Mouse (Mus musculus): ENCODE measurements around the gene Gdpd3. TPM values are rescaled to one million over a fixed set of nuclear protein-coding genes. Genes with fewer than 3 reads are reported as not detected.

Gdpd3 gene
- polyA plus RNA-seq, 2 experiments, result 0.27 to 2.0 TPM

DNA sequence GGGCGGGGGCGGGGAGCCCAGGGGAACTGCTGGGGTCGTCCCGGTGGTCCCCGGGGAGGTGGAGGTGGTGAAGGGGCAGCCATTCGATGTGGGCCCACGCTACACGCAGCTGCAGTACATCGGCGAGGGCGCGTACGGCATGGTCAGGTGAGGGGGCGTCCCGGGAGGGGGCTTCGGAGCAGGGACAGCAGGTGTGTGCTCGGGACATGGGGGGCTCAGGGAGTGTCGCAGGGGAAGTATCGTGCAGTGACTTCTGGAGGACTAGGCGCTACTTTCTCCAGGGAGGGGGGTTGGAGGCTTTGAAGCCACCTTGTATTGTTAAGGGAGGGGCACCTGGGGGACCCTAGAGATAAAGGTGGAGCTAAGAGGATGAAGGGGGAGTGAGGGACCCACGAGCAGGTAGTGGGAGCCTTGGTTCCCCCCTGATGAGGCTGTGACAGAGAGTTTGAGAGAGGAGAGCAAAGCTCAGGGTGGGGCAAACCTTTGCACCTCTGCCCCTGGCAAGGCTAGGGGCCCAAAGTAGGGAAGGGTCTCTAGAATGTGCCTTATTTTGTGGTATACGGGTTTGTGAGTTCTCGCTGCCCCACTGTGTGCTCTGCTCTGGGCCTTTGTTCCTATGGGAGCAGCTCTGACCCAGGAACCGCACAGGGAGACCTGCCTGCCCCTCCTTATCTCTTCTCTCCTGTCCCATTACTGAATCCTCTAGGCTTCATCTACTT is 6.3 kb upstream of the Gdpd3 start:
- Histone ChIP-seq H3K4me2 (ENCODE audit: low read depth) (peak overlapping the region; percentile 93), H3K36me3 (replicated peaks; ENCODE audit: control insufficient read depth, insufficient read depth, low read depth) (no peaks in the 10 kb centered on the region), H3K4me1 (replicated peaks; ENCODE audit: control insufficient read depth in 2 of 2, insufficient read depth in 2 of 2, low read length in 1 of 2) (peaks cover 14 to 40% of the 10 kb centered on the region in 2 experiments), H3K9me3 (ENCODE audit: control insufficient read depth, low read length) (no peaks in the 10 kb centered on the region), H3K4me3 (ENCODE audit: insufficient read depth in 1 of 2, low read depth in 2 of 2, low read length in 2 of 2) (peak overlapping the region; percentile 73 to 74), H3K9ac (replicated peaks) (peak overlapping the region; percentile 78), H3K27ac (peak overlapping the region; percentile 57), H3K27me3 (ENCODE audit: control insufficient read depth, insufficient read depth, low read length) (no peaks in the 10 kb centered on the region)
- TF ChIP-seq EP300 (IDR thresholded peaks at IDR 0.05; ENCODE audit: low read depth) (no peak), CTCF (IDR thresholded peaks at IDR 0.05; ENCODE audit: low read depth) (no peak)
- WGBS (ENCODE audit: insufficient replicate concordance), result 2% methylated on average over 24 of the region's 24 CpGs
- no peak for DNase-seq (ENCODE audit: low read depth in 3 of 3, low spot score in 3 of 3)
- ATAC-seq (ENCODE audit: insufficient read depth), result peak; percentile 31

DNA sequence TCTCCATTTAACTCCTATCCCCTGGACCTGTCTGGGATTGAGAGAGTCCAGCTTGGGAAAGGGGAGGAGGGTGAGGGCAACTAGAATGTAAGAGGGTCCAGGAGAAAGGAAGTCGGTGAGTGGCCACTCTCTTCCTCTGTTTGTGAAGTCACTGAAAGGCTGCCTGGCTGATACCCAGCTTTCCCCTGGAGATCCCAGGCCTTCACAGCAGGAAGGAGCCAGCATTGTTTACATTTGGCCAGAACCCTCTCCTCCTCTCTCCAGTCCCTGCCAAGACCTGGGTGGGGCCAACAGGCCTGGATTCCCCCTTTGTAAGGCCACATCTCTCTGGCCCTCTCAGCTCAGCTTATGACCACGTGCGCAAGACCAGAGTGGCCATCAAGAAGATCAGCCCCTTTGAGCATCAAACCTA is 5.7 kb upstream of the Gdpd3 start:
- Histone ChIP-seq H3K36me3 (replicated peaks; ENCODE audit: control insufficient read depth, insufficient read depth, low read depth) (no peaks in the 10 kb centered on the region), H3K4me2 (ENCODE audit: low read depth) (peak overlapping the region; percentile 93), H3K9ac (replicated peaks) (peak overlapping the region; percentile 78), H3K9me3 (ENCODE audit: control insufficient read depth, low read length) (no peaks in the 10 kb centered on the region), H3K4me3 (ENCODE audit: insufficient read depth in 1 of 2, low read depth in 2 of 2, low read length in 2 of 2) (peak overlapping the region; percentile 73 to 74), H3K27ac (peak overlapping the region; percentile 57; the same call in 1 of the 2 replicates), H3K27me3 (ENCODE audit: control insufficient read depth, insufficient read depth, low read length) (no peaks in the 10 kb centered on the region), H3K4me1 (replicated peaks; ENCODE audit: control insufficient read depth in 2 of 2, insufficient read depth in 2 of 2, low read length in 1 of 2) (peaks cover 14 to 42% of the 10 kb centered on the region in 2 experiments)
- DNase-seq (ENCODE audit: low read depth in 3 of 3, low spot score in 3 of 3) (no peak), ATAC-seq (ENCODE audit: insufficient read depth) (peak; percentile 2; the same call in 1 of the 2 replicates)
- WGBS (ENCODE audit: insufficient replicate concordance), result 42% methylated on average over 3 of the region's 3 CpGs
- TF ChIP-seq EP300 (IDR thresholded peaks at IDR 0.05; ENCODE audit: low read depth), result no peak
- TF ChIP-seq CTCF (IDR thresholded peaks at IDR 0.05; ENCODE audit: low read depth), result no peak

DNA sequence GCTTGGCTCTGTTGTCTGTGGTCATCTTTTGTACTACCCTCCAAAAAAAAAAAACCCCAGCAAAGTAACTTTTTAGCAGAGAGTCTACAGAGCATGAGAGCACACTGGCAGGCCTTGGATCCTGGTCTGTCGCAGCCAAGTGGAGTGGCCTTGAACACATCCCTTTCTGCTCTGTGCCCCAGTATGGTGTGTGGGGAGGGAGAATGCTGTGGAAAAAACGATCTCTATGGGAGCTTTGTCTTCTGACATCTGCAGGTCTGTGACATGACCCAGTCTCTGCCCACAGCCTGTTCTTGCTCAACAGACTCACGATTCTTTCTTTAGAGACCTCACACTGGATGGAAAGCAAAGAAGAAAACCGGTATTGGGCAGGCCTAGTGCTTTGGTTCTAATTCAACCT is 5.2 kb upstream of the Gdpd3 start:
- TF ChIP-seq EP300 (IDR thresholded peaks at IDR 0.05; ENCODE audit: low read depth) (no peak), CTCF (IDR thresholded peaks at IDR 0.05; ENCODE audit: low read depth) (no peak)
- ATAC-seq (ENCODE audit: insufficient read depth) (no peak), DNase-seq (ENCODE audit: low read depth in 3 of 3, low spot score in 3 of 3) (no peak)
- H3K9me3 ChIP-seq (ENCODE audit: control insufficient read depth, low read length), result no peaks in the 10 kb centered on the region
- peak overlapping the region; percentile 93; the same call in 1 of the 2 replicates for H3K4me2 ChIP-seq (ENCODE audit: low read depth)
- H3K27me3 ChIP-seq (ENCODE audit: control insufficient read depth, insufficient read depth, low read length), result no peaks in the 10 kb centered on the region
- no peaks in the 10 kb centered on the region for H3K36me3 ChIP-seq (replicated peaks; ENCODE audit: control insufficient read depth, insufficient read depth, low read depth)
- no peak overlapping the region for H3K4me3 ChIP-seq (ENCODE audit: insufficient read depth in 1 of 2, low read depth in 2 of 2, low read length in 2 of 2)
- no peak overlapping the region for H3K27ac ChIP-seq
- H3K4me1 ChIP-seq (replicated peaks; ENCODE audit: control insufficient read depth in 2 of 2, insufficient read depth in 2 of 2, low read length in 1 of 2), result peaks cover 14 to 46% of the 10 kb centered on the region in 2 experiments
- H3K9ac ChIP-seq (replicated peaks), result no peak overlapping the region
- WGBS (ENCODE audit: insufficient replicate concordance), result 44% methylated on average over 4 of the region's 4 CpGs

DNA sequence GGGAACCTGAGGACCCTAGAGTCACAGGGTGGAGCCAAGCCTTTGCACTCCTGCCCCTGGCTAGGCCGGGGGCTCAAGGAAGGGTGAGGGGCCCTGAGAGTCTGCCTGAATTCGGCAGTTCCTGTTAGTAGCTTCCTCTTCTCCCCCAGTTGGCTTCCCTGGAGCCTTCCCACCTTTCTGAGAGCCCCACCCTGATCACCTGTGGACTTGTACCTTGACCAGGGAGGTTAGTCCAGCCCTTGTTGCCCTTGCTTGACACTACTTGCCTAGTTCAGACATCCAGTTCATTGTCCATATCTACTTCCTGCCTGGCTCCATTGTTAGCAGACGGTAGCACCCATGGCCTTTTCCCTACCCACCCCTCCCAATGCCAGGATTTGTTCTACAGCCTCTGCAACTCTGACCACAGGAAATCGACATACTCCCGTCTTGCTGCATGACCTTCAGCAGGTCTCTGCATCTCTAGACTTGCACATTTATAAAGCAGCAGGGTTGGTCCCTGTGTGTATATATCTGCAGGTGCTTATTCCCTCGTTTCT is 4.5 kb upstream of the Gdpd3 start:
- TF ChIP-seq CTCF (IDR thresholded peaks at IDR 0.05; ENCODE audit: low read depth), result no peak
- no peak for TF ChIP-seq EP300 (IDR thresholded peaks at IDR 0.05; ENCODE audit: low read depth)
- Histone ChIP-seq H3K4me3 (ENCODE audit: insufficient read depth in 1 of 2, low read depth in 2 of 2, low read length in 2 of 2) (no peak overlapping the region), H3K4me1 (replicated peaks; ENCODE audit: control insufficient read depth in 2 of 2, insufficient read depth in 2 of 2, low read length in 1 of 2) (peaks cover 14 to 46% of the 10 kb centered on the region in 2 experiments), H3K36me3 (replicated peaks; ENCODE audit: control insufficient read depth, insufficient read depth, low read depth) (no peaks in the 10 kb centered on the region), H3K27me3 (ENCODE audit: control insufficient read depth, insufficient read depth, low read length) (no peaks in the 10 kb centered on the region), H3K4me2 (ENCODE audit: low read depth) (peak overlapping the region; percentile 13; the same call in 1 of the 2 replicates), H3K9me3 (ENCODE audit: control insufficient read depth, low read length) (no peaks in the 10 kb centered on the region), H3K27ac (no peak overlapping the region), H3K9ac (replicated peaks) (no peak overlapping the region)
- WGBS (ENCODE audit: insufficient replicate concordance), result 39% methylated on average over 6 of the region's 6 CpGs
- no peak for ATAC-seq (ENCODE audit: insufficient read depth)
- DNase-seq (ENCODE audit: low read depth in 3 of 3, low spot score in 3 of 3), result no peak

DNA sequence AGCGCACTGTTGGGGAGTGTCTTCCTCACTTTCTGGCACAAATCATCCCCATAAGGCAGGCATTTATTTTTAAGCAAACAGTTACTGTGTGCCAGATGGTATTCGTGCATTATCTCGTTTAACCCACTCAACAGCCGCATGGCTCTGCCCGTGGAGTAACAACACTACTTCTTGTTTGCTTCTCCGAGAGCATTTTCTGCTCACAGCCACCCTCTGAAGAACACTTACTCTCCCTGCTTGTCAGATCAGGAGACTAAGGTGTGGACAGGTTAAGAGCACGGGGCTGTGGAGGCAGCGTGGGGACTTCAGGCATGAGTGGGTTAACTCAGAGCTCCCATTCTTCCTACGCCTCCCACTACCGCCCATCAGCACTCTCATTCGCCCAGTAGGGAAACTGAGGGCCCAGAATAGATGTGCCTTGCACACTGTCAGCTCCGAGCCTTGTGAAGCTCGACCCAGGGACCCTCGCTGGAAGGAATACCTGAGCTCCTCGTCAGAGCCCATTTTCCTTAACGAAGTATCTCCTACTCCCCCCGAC is 3.6 kb upstream of the Gdpd3 start:
- peaks cover 14 to 46% of the 10 kb centered on the region in 2 experiments for H3K4me1 ChIP-seq (replicated peaks; ENCODE audit: control insufficient read depth in 2 of 2, insufficient read depth in 2 of 2, low read length in 1 of 2)
- H3K9ac ChIP-seq (replicated peaks), result no peak overlapping the region
- H3K9me3 ChIP-seq (ENCODE audit: control insufficient read depth, low read length), result no peaks in the 10 kb centered on the region
- TF ChIP-seq EP300 (IDR thresholded peaks at IDR 0.05; ENCODE audit: low read depth) (no peak), CTCF (IDR thresholded peaks at IDR 0.05; ENCODE audit: low read depth) (no peak)
- no peak overlapping the region for H3K4me2 ChIP-seq (ENCODE audit: low read depth)
- H3K4me3 ChIP-seq (ENCODE audit: insufficient read depth in 1 of 2, low read depth in 2 of 2, low read length in 2 of 2), result no peak overlapping the region
- 53% methylated on average over 17 of the region's 17 CpGs for WGBS (ENCODE audit: insufficient replicate concordance)
- H3K27ac ChIP-seq, result no peak overlapping the region
- no peaks in the 10 kb centered on the region for H3K36me3 ChIP-seq (replicated peaks; ENCODE audit: control insufficient read depth, insufficient read depth, low read depth)
- H3K27me3 ChIP-seq (ENCODE audit: control insufficient read depth, insufficient read depth, low read length), result no peaks in the 10 kb centered on the region
- no peak for DNase-seq (ENCODE audit: low read depth in 3 of 3, low spot score in 3 of 3)
- ATAC-seq (ENCODE audit: insufficient read depth), result no peak
